Mouse (Mus musculus) testis, adult 2 months (tissue): ENCODE data around the gene Actl6a.

Experiments used
- CTCF ChIP-seq: fragments of 200-500 bp; IDR thresholded peaks from 2 replicates; pipeline ENCODE4 v1.5.1; 2012; ENCODE audit warnings: low read depth, mild to moderate bottlenecking, inconsistent platforms, low read length, moderate library complexity; ENCODE audit not compliant: control insufficient read depth, insufficient read depth, insufficient replicate concordance
- POLR2A ChIP-seq: fragments of 200-500 bp; IDR thresholded peaks from 2 replicates; pipeline ENCODE4 v1.6.1; 2012; ENCODE audit warnings: low read depth, mild to moderate bottlenecking, inconsistent platforms, low read length, moderate library complexity; ENCODE audit not compliant: control insufficient read depth

- TF ChIP-seq POLR2A (no peak), CTCF (no peak)
Observed at GRCm38 (mm10) chr3:32691841-32692240, 14.3 kb upstream of the Actl6a start.
